ENCODE assay signal across 20 mouse cellular contexts in the genomic region with DNA sequence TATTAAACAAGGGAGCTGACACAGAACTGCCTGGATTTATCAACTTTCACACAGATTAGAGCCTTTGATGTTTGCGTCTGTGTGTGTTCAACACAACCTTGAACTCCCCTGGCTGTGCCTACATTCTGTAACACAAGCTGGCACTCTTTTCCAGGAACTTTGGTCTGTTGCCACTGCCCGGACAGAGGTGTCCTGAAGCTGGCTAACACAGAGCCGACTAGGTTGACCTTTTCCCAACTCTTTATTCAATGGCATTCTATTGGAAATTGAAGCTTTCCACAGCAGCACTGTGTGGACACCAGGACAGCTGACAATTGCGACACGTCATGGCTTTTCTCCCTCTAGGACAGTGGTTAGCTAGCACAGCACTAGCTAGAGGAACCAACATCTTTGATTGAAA. TPM values are rescaled to one million over a fixed set of nuclear protein-coding genes. Genes with fewer than 3 reads are reported as not detected.
A peak's percentile ranks its signal among the peaks of the same experiment; 100 is the strongest.
DNase-seq lines count a peak whose midpoint lies in the region; ATAC-seq lines count a peak whose summit lies in the region.
"Had no signal": no experiment of that assay in that cellular context is flagged by ENCODE, and none has a peak within 500 bp of the region (broad histone marks: within the 10 kb centered on the region; RNA-seq: fewer than 3 reads in every experiment).

No protein-coding gene starts in this region.

- no peak overlapping the region for H3K4me3 ChIP-seq in liver, embryonic 12.5 days
- no peak overlapping the region for H3K4me3 ChIP-seq in liver, embryonic 11.5 days (ENCODE audit: low read depth, low read length)
- H3K4me3 ChIP-seq: forebrain, embryonic 12.5 days; heart, embryonic 12.5 days; lung, embryonic 15.5 days had no signal

- H3K27me3 ChIP-seq in liver, embryonic 12.5 days (replicated peaks): no peaks in the 10 kb centered on the region
- no peaks in the 10 kb centered on the region for H3K27me3 ChIP-seq in liver, embryonic 11.5 days (replicated peaks; ENCODE audit: control insufficient read depth, insufficient read depth, low read length)
- H3K27me3 ChIP-seq: forebrain, embryonic 12.5 days; heart, embryonic 12.5 days; lung, embryonic 15.5 days had no signal

- H3K9ac ChIP-seq in liver, embryonic 12.5 days: no peak overlapping the region
- H3K9ac ChIP-seq in liver, embryonic 11.5 days (ENCODE audit: low read depth, low read length): no peak overlapping the region
- H3K9ac ChIP-seq: forebrain, embryonic 12.5 days; heart, embryonic 12.5 days; lung, embryonic 15.5 days had no signal

- peak; percentile 57; the same call in 1 of the 2 replicates for ATAC-seq in liver, embryonic 12.5 days
- ATAC-seq in liver, embryonic 11.5 days (replicated peaks; ENCODE audit: low FRiP score): no peak; the same call in 1 of the 2 replicates
- peak; percentile 44 for ATAC-seq in granulocyte monocyte progenitor cell, adult 5-6 weeks (replicated peaks; ENCODE audit: poor library complexity, severe bottlenecking)
- ATAC-seq in megakaryocyte progenitor cell, adult 5-6 weeks (replicated peaks; ENCODE audit: poor library complexity): peak; percentile 39; the same call in 1 of the 2 replicates
- ATAC-seq: CD4-positive, CD25-positive, alpha-beta regulatory T cell, adult 4 months; hindbrain, postnatal 0 days had no signal

- H3K9me3 ChIP-seq in liver, embryonic 12.5 days (replicated peaks): no peaks in the 10 kb centered on the region
- no peaks in the 10 kb centered on the region for H3K9me3 ChIP-seq in liver, embryonic 11.5 days (ENCODE audit: control insufficient read depth, low read length)
- H3K9me3 ChIP-seq: forebrain, embryonic 12.5 days; G1E; heart, embryonic 12.5 days; lung, embryonic 15.5 days had no signal

- no peaks in the 10 kb centered on the region for H3K36me3 ChIP-seq in liver, embryonic 12.5 days
- no peaks in the 10 kb centered on the region for H3K36me3 ChIP-seq in liver, embryonic 11.5 days (ENCODE audit: control insufficient read depth, insufficient read depth, low read length)
- H3K36me3 ChIP-seq: forebrain, embryonic 12.5 days; G1E; heart, embryonic 12.5 days; lung, embryonic 15.5 days had no signal

- H3K4me1 ChIP-seq in liver, embryonic 12.5 days: no peaks in the 10 kb centered on the region
- H3K4me1 ChIP-seq in liver, embryonic 11.5 days (replicated peaks; ENCODE audit: control insufficient read depth, insufficient read depth, low read length): no peaks in the 10 kb centered on the region
- H3K4me1 ChIP-seq: forebrain, embryonic 12.5 days; heart, embryonic 12.5 days; lung, embryonic 15.5 days had no signal

- H3K4me2 ChIP-seq in liver, embryonic 12.5 days: no peak overlapping the region
- no peak overlapping the region for H3K4me2 ChIP-seq in liver, embryonic 11.5 days
- H3K4me2 ChIP-seq: forebrain, embryonic 12.5 days; heart, embryonic 12.5 days; lung, embryonic 15.5 days had no signal

- WGBS in liver, embryonic 12.5 days (ENCODE audit: insufficient replicate concordance): 54% methylated on average over 5 of the region's 5 CpGs
- WGBS in liver, embryonic 11.5 days: 63% methylated on average over 5 of the region's 5 CpGs

- intact Hi-C loops in gastrocnemius, postnatal 36 days (cut with DNase I): no loop called here

- no peak overlapping the region for H3K27ac ChIP-seq in liver, embryonic 12.5 days
- no peak overlapping the region for H3K27ac ChIP-seq in liver, embryonic 11.5 days (ENCODE audit: low read depth, low read length)
- H3K27ac ChIP-seq: forebrain, embryonic 12.5 days; hindbrain, postnatal 0 days; lung, embryonic 15.5 days had no signal

- no peak for DNase-seq in liver, embryonic 11.5 days (ENCODE audit: low spot score)
- DNase-seq in adrenal gland, adult 8-10 months: peak; percentile 55
- DNase-seq in cerebellum, adult 11 months: no peak
- no peak for DNase-seq in gastrocnemius, postnatal 36 days
- DNase-seq: cerebellum, adult 9-11 months; embryo, embryonic 11 days; gastrocnemius, postnatal 14 days; midbrain, embryonic 14.5 days; right cerebral cortex, postnatal 14 days; thymus, postnatal 25 days had no signal

RNA-seq across cellular contexts. Expression of gene Abcc2, which starts 15.2 kb away (rescaled TPM):
- 8.2 and 8.8 TPM in 2 replicates for polyA plus RNA-seq in liver, embryonic 12.5 days (2016; fragmentation: Nextera tagmentation; extraction: Ambion mirVana)
- polyA plus RNA-seq in liver, embryonic 11.5 days (2014; fragmentation: Nextera tagmentation; extraction: Ambion mirVana): 4.5 and 5.1 TPM in 2 replicates
- total RNA-seq in adrenal gland, adult 8-10 months (2022): 1 to 10 TPM in 1 of 4 experiments, under 1 TPM in 3; 0.03 to 1.1 (median 0.09) TPM
- total RNA-seq in granulocyte monocyte progenitor cell, adult 5-6 weeks (2014; fragmentation: Nextera tagmentation): 3.2 and 7.3 TPM in 2 replicates
- total RNA-seq in granulocyte monocyte progenitor cell, adult 5-6 weeks (2017): 5.3 and 6.7 TPM in 2 replicates
- total RNA-seq in megakaryocyte progenitor cell, adult 5-6 weeks (2015): 4.1 and 7.2 TPM in 2 replicates
- 1.6 and 2.4 TPM in 2 replicates for total RNA-seq in megakaryocyte progenitor cell, adult 5-6 weeks (2017)
- not detected for total RNA-seq in gastrocnemius, postnatal 36 days (2021)
- total RNA-seq: gastrocnemius, postnatal 14 days; heart, postnatal 25 days had no signal
- polyA plus RNA-seq: CD4-positive, CD25-positive, alpha-beta regulatory T cell, adult 4 months; forebrain, embryonic 12.5 days; midbrain, embryonic 14.5 days had no signal

RNA-seq across cellular contexts. Expression of gene Cox15, which starts 44.4 kb away (rescaled TPM):
- polyA plus RNA-seq in liver, embryonic 12.5 days (2016; fragmentation: Nextera tagmentation; extraction: Ambion mirVana): 9.7 and 10.4 TPM in 2 replicates
- 12.3 and 14.0 TPM in 2 replicates for polyA plus RNA-seq in liver, embryonic 11.5 days (2014; fragmentation: Nextera tagmentation; extraction: Ambion mirVana)
- 10 to 100 TPM; 36.5 to 56.6 (median 45.9) TPM for total RNA-seq in adrenal gland, adult 8-10 months (2022)
- total RNA-seq in granulocyte monocyte progenitor cell, adult 5-6 weeks (2014; fragmentation: Nextera tagmentation): 9.6 and 12.8 TPM in 2 replicates
- total RNA-seq in granulocyte monocyte progenitor cell, adult 5-6 weeks (2017): 14.7 and 17.1 TPM in 2 replicates
- total RNA-seq in megakaryocyte progenitor cell, adult 5-6 weeks (2015): 14.0 and 15.4 TPM in 2 replicates
- total RNA-seq in megakaryocyte progenitor cell, adult 5-6 weeks (2017): 13.6 and 42.0 TPM in 2 replicates
- total RNA-seq in gastrocnemius, postnatal 36 days (2021): 10 to 100 TPM; 17.2 to 20.7 TPM

RNA-seq across cellular contexts. Expression of gene Cutc, which starts 44.4 kb away (rescaled TPM):
- polyA plus RNA-seq in liver, embryonic 12.5 days (2016; fragmentation: Nextera tagmentation; extraction: Ambion mirVana): 14.5 and 16.5 TPM in 2 replicates
- polyA plus RNA-seq in liver, embryonic 11.5 days (2014; fragmentation: Nextera tagmentation; extraction: Ambion mirVana): 19.4 and 22.3 TPM in 2 replicates
- total RNA-seq in adrenal gland, adult 8-10 months (2022): 10 to 100 TPM in 1 of 4 experiments, 1 to 10 TPM in 3; 9.3 to 12.4 (median 9.8) TPM
- total RNA-seq in granulocyte monocyte progenitor cell, adult 5-6 weeks (2014; fragmentation: Nextera tagmentation): 29.7 and 33.8 TPM in 2 replicates
- total RNA-seq in granulocyte monocyte progenitor cell, adult 5-6 weeks (2017): 22.3 and 46.1 TPM in 2 replicates
- total RNA-seq in megakaryocyte progenitor cell, adult 5-6 weeks (2015): 38.6 and 39.0 TPM in 2 replicates
- 18.1 and 28.1 TPM in 2 replicates for total RNA-seq in megakaryocyte progenitor cell, adult 5-6 weeks (2017)
- 10 to 100 TPM; 13.7 to 18.2 TPM for total RNA-seq in gastrocnemius, postnatal 36 days (2021)
